Mouse (Mus musculus) intestine, postnatal 0 days (tissue): ENCODE data around the gene Yjefn3. TPM values are rescaled to one million over a fixed set of nuclear protein-coding genes. Genes with fewer than 3 reads are reported as not detected.
A peak's percentile ranks its signal among the peaks of the same experiment; 100 is the strongest.

Source experiments
- ATAC-seq: fragments of 200-750 bp; cut with Nextera tagmentation; 2 replicates; pipeline ENCODE4 v1.8.0; 2017; ENCODE audit warnings: mild to moderate bottlenecking, moderate TSS enrichment, moderate library complexity
- H3K27ac ChIP-seq: fragments of 300-500 bp; sonication (generic); 2 replicates; pipeline ENCODE4 v1.5.1; 2014; ENCODE audit warnings: mild to moderate bottlenecking, low read depth, low read length, moderate library complexity
- H3K27me3 ChIP-seq: fragments of 300-500 bp; sonication (generic); replicated peaks from 2 replicates; pipeline ENCODE4 v1.6.1; 2014; ENCODE audit warnings: low read length, mixed read lengths; ENCODE audit not compliant: control insufficient read depth, insufficient read depth
- H3K36me3 ChIP-seq: fragments of 300-500 bp; sonication (generic); 2 replicates; pipeline ENCODE4 v1.6.1; 2014; ENCODE audit warnings: mild to moderate bottlenecking, moderate library complexity; ENCODE audit not compliant: control insufficient read depth, insufficient read depth
- H3K4me1 ChIP-seq: fragments of 300-500 bp; sonication (generic); replicated peaks from 2 replicates; pipeline ENCODE4 v1.6.1; 2014; ENCODE audit warnings: antibody characterized with exemption, low read length, mixed read lengths; ENCODE audit not compliant: control insufficient read depth, insufficient read depth
- H3K4me2 ChIP-seq: fragments of 300-500 bp; sonication (generic); replicated peaks from 2 replicates; pipeline ENCODE4 v1.6.1; 2014; ENCODE audit warnings: low read depth, mild to moderate bottlenecking, moderate library complexity
- H3K4me3 ChIP-seq: fragments of 300-500 bp; sonication (generic); 2 replicates; pipeline ENCODE4 v1.5.1; 2014; ENCODE audit warnings: low read depth, low read length
- H3K9ac ChIP-seq: fragments of 300-500 bp; sonication (generic); 2 replicates; pipeline ENCODE4 v1.6.1; 2014; ENCODE audit warnings: mild to moderate bottlenecking, low read depth, low read length
- H3K9me3 ChIP-seq: fragments of 300-500 bp; sonication (generic); 2 replicates; pipeline ENCODE4 v1.6.1; 2016; ENCODE audit warnings: mixed run types; ENCODE audit not compliant: control insufficient read depth
- CTCF ChIP-seq: sonication (generic); IDR thresholded peaks from 2 replicates; pipeline ENCODE4 v1.5.1; 2016; ENCODE audit warnings: low read depth, mild to moderate bottlenecking, control low read depth, antibody characterized with exemption, moderate library complexity
- WGBS: fragments of 180-500 bp; shearing (Covaris S2); extraction: QIAGEN DNeasy Blood & Tissue Kit; methylation state at CpG from one replicate; pipeline ENCODE4 v1.1.7; 2014; 5-methylcytosine and 5-hydroxymethylcytosine counted together
- polyA plus RNA-seq: library from polyadenylated mRNA; unstranded; fragments of >200 nt; fragmentation: Nextera tagmentation; extraction: Ambion mirVana; gene quantifications from 2 replicates; pipeline ENCODE4 v1.2.1, GENCODE M21; 2015

Gene Yjefn3
- polyA plus RNA-seq, 1 experiment from 2014 or later: 2.2 TPM

DNA sequence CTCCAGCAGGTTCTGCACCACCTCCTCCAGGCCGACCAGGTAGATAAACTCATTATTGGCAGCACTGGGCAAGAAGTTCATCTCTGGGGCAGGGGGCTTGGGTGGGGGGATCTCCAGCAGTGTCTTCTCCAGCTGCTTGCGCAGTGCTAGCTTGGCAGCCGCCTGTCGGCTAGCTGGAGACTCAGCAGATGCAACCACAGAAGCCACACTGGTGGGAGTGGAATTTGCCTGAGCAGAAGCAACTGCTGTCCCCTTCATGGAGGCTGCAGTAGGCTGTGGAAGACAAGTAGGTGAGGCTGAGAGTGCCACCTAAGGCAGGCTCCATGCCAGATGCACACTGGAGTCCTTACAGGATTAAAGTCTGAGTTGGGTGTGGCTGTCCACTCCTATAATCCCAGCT is 12.0 kb upstream of the Yjefn3 start:
- Histone ChIP-seq H3K4me1 (no peaks in the 10 kb centered on the region), H3K36me3 (peaks cover 86% of the 10 kb centered on the region), H3K9ac (no peak overlapping the region), H3K27me3 (no peaks in the 10 kb centered on the region), H3K9me3 (no peaks in the 10 kb centered on the region), H3K27ac (no peak overlapping the region), H3K4me3 (no peak overlapping the region), H3K4me2 (no peak overlapping the region)
- ATAC-seq: no peak
- no peak for TF ChIP-seq CTCF
- 84% methylated on average over 4 of the region's 4 CpGs for WGBS

DNA sequence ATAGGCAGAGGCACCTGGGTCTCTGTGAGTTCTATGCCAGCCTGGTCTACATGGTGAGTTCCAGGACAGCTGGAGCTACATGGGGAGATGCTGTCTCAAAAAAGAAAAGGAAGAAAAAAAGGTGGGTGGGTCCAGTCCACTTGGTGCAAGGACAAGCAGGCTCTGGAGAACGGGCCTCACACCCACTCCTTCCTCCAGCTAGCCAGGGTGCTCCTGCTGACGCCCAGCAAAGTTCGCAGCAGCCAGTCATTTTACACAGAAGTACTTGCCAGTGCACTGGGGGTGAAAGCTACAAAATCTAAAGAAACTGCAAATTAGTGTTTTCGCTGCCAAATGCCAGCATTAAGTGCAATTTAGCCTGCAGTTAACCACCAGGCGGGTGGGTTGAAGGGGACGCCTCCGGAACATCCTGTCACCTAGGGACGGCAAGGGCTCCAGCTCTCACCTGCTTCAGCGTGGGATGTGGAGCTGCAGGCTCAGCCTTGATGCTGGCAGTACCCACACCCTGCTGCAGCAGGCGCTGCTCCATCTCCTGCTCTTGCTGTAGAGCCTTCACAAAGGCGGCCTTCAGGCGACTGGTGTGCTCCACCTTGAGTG is 10.1 kb upstream of the Yjefn3 start:
- peaks cover 95% of the 10 kb centered on the region for H3K36me3 ChIP-seq
- H3K9me3 ChIP-seq: no peaks in the 10 kb centered on the region
- no peaks in the 10 kb centered on the region for H3K27me3 ChIP-seq
- no peak overlapping the region for H3K9ac ChIP-seq
- TF ChIP-seq CTCF: no peak
- ATAC-seq: no peak
- H3K4me3 ChIP-seq: no peak overlapping the region
- H3K27ac ChIP-seq: no peak overlapping the region; the same call in 1 of the 2 replicates
- no peaks in the 10 kb centered on the region for H3K4me1 ChIP-seq
- H3K4me2 ChIP-seq: no peak overlapping the region
- WGBS: 87% methylated on average over 12 of the region's 12 CpGs

DNA sequence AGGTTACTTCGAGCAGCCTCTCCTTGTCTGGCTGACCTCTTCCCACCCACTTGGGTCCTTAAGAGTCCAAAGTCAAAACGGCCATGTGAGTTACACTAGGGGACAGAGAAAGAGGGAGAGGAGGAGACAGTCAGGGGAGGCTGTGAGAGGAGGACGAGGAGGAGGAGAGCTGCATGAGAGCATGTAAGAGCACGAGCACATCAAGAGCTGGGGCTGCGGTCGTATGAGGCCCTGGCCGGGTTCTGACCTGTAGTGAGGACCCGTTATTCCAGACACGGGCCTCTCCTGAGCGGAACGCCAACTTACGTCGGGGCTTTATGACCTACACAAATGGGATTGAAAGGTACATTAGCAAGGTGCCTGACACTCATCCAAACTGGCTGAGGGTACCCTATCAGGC is 9.4 kb upstream of the Yjefn3 start:
- no peak for TF ChIP-seq CTCF
- Histone ChIP-seq H3K27ac (no peak overlapping the region), H3K9ac (no peak overlapping the region), H3K4me3 (no peak overlapping the region), H3K4me1 (no peaks in the 10 kb centered on the region), H3K9me3 (no peaks in the 10 kb centered on the region), H3K27me3 (no peaks in the 10 kb centered on the region), H3K36me3 (peaks cover 93% of the 10 kb centered on the region), H3K4me2 (no peak overlapping the region)
- WGBS: 91% methylated on average over 13 of the region's 13 CpGs
- ATAC-seq: no peak

DNA sequence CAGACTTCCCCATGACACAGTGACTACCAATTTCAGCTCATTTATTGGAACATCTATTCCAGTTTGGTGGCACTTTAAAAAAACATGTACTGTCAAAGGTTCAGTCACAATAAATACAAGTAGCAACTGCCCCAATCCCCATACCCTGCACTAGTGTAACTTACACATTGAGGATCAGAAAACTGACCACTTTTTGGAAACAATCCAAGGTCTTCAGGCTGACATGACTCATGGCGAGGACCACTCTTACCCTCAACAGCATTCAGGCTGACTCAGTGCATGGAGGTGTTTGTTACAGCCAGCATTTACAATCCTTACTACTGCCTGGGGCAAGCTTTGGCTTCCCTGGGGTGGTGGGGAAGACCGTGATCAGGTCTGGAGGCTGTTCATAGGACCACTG is 4.6 kb upstream of the Yjefn3 start:
- H3K27me3 ChIP-seq: no peaks in the 10 kb centered on the region
- no peaks in the 10 kb centered on the region for H3K4me1 ChIP-seq
- H3K27ac ChIP-seq: no peak overlapping the region
- H3K9ac ChIP-seq: no peak overlapping the region
- H3K36me3 ChIP-seq: peaks cover 47% of the 10 kb centered on the region
- TF ChIP-seq CTCF: no peak
- no peak for ATAC-seq
- no peak overlapping the region for H3K4me3 ChIP-seq
- WGBS: 93% methylated on average over 2 of the region's 2 CpGs
- H3K9me3 ChIP-seq: no peaks in the 10 kb centered on the region
- no peak overlapping the region for H3K4me2 ChIP-seq

DNA sequence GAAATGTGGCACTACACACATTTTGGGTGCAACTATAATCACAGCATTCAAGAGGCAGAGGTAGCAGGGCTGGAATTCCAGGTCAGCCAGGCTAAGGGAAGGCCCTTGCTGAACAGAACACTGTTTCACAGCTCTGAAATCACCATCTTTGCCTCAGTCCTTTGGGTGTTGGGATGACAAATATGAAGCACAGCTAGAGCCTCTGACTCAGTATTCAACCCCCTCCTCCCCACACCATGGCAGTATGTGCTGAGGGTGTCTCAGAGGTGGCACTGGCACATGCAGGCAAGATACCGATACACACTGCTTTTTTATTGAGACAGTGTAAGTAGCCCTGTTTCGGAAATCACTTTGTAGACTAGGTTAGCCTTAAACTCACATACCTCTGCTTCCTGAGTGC is 3.7 kb upstream of the Yjefn3 start:
- WGBS: 82% methylated on average over 2 of the region's 2 CpGs
- Histone ChIP-seq H3K36me3 (peaks cover 39% of the 10 kb centered on the region), H3K9me3 (no peaks in the 10 kb centered on the region), H3K4me2 (no peak overlapping the region), H3K4me1 (no peaks in the 10 kb centered on the region), H3K4me3 (no peak overlapping the region), H3K27ac (no peak overlapping the region), H3K9ac (no peak overlapping the region), H3K27me3 (no peaks in the 10 kb centered on the region)
- ATAC-seq: no peak
- TF ChIP-seq CTCF: no peak

DNA sequence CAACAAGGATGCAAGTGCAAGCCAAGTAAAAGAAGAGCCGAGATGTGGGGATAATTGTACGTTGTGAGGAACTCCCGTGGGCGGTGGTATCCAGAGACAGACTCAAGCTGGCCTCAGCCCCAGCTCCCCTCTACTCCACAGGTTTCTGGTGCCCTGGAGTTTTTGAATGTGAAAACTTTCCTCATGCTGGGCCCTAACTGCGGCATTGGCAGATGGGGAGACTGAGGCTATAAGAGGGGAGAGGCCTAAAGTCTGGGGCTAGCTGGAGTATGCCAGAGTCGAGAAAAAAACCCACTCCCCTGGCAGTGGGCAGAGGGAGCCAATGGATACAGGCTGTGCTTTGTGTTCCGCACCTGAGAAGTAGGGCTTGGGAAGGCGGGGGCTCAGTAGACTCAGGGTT is 1.6 kb upstream of the Yjefn3 start:
- Histone ChIP-seq H3K9me3 (no peaks in the 10 kb centered on the region), H3K4me2 (0 out of 2 replicates have a peak overlapping the region, but pooled peaks have one; percentile 82), H3K9ac (no peak overlapping the region), H3K4me1 (0 out of 2 replicates have a peak, but pooled peaks cover 3% of the 10 kb centered on the region), H3K27ac (no peak overlapping the region), H3K36me3 (peaks cover 17% of the 10 kb centered on the region), H3K4me3 (no peak overlapping the region), H3K27me3 (no peaks in the 10 kb centered on the region)
- no peak for ATAC-seq
- TF ChIP-seq CTCF: no peak
- 81% methylated on average over 8 of the region's 8 CpGs for WGBS
